Mouse (Mus musculus): Measurements from ENCODE around the gene Upk3b. TPM values are rescaled to one million over a fixed set of nuclear protein-coding genes. Genes with fewer than 3 reads are reported as not detected.
"Not testable (repeated sequence)": the region's sequence is repeated elsewhere in the genome, so short reads cannot be mapped to it uniquely, and the experiment has no call there.

Gene Upk3b
- total RNA-seq, 2 experiments from 2014 or later = not detected

DNA sequence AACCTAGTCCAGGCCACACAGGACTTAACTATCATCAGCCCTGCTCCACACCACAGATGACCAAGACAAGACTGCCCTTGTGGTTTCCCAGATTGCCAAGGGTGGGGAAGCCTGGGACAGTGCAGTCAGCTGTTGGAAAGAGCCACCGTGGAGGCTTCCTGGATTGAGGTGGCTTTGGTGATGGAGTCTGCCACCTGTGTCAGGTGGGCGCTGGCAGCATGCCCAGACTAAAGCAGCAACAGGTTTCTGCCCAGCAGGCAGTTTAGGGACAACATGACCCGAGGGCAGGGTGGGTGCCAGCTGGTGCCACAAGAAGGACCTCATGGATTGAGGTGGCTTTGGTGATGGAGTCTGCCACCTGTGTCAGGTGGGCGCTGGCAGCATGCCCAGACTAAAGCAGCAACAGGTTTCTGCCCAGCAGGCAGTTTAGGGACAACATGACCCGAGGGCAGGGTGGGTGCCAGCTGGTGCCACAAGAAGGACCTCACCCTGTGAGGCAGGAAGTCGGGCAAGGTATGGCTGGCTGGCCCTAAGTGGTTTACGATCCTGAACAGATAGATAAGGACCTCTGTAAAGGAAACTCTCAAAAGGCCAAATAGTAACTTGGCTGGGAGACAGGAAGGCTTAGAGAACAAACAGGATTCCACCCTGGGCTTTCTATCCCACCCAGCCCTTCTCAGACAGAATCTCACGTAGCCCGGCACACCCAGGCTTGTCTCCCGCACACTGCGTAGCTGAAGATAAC, 28.3 kb downstream of the Upk3b start:
- intact Hi-C loops (cut with DNase I); DNase-seq (ENCODE audit: low spot score in 2 of 2): not testable (repeated sequence)

DNA sequence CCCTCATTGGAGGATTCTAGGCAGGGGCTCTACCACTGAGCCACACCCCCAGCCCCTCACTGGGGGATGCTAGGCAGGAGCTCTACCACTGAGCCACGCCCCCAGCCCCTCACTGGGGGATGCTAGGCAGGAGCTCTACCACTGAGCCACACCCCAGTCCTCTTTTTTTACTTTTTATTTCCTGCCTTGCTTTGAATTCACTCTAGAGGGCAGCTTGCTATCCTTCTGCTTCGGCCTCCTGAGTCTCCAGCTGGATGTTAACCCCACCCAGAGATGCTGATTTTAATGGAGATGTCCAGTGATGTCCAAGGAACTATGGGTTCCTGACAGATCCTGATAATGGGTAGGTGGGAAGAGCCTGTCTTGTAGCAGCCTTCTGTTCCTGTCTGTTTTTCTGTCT, 31.1 kb downstream of the Upk3b start:
- no peak for DNase-seq (ENCODE audit: low spot score in 2 of 2)
- intact Hi-C loops (cut with DNase I) = no loop called here

DNA sequence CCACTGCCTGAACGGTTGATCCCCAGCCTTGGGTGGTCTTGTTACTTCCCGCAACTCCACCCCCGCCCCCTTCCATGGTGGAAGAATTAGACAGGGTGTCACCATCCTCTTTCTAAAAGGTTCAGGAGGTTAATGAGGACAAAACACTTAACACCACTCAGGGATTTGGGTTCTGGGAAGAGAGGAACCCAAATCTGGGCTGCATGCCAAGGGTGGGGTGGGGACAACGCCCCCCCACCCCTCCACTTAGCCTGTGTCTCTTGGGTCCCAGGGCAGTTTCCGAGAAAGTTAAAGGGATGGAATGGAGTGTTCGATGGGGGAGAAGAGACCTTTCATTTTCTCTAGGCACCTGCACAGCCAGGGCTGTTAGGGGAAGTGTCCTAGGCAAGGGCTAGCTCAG, 34.8 kb downstream of the Upk3b start:
- intact Hi-C loops (cut with DNase I) = no loop called here
- no peak for DNase-seq (ENCODE audit: low spot score in 2 of 2)

DNA sequence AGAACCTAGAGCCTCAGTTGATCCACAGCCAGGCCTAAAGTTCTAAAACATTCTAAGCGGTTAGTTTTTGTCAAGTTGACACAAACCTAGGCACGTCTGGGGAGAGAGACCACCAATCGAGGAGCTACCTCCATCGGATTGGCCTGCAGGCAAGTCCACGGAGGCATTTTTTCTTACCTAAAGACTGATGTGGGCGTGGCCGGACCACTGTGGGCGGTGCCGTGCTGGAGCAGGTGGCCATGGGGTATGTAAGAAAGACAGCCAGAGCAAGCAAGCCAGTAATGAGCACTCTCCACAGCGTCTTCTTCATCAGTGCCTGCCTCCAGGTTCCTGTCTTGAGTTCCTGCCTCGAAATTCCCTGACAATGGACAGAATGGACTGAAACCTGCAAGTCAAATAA, 35.2 kb downstream of the Upk3b start:
- no peak for DNase-seq (ENCODE audit: low spot score in 2 of 2)
- intact Hi-C loops (cut with DNase I) = no loop called here

DNA sequence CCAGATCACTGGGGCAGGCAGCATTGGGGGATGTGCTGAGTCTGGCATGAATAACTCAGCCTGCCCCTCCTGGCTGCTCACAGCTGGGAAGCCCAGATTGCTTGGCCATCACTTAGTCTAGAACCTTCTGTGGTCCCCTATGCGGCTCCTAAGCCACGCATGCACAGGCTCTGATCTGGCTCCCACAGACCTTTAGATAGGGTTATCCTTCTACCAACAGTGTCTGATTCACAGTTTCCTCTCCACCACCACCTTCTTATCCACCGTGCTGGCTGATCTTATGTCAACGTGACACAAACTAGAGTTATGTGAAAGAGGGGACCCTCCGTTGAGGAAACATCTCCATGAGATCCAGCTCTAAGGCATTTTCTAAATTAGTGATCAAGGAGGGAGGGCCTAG, 36.8 kb downstream of the Upk3b start:
- intact Hi-C loops (cut with DNase I) = no loop called here

DNA sequence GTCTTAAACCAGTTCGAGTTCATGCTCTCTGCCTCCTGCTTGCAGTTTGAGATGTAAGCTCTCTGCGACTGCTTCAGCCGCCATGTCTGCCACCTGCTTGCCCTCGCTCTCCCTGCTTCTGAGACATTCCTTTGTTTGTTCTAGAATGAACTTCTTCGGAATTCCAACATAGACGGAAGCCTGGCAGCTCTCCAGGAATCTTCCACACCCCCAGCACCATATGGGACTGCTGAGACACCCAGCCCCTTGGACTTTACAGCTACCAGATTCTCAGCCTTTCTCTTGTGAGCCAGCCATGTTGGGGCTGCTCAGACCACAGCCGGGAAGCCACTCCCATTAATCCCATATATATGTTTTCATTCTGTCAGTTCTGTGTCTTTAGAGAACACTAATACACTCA, 38.0 kb downstream of the Upk3b start:
- peak; percentile 16 to 50 for DNase-seq (ENCODE audit: low spot score in 2 of 2)
- intact Hi-C loops (cut with DNase I) = no loop called here

More for the DNA sequence above, 36.8 kb downstream of the Upk3b start:
- no peak for DNase-seq (ENCODE audit: low spot score in 2 of 2)

DNA sequence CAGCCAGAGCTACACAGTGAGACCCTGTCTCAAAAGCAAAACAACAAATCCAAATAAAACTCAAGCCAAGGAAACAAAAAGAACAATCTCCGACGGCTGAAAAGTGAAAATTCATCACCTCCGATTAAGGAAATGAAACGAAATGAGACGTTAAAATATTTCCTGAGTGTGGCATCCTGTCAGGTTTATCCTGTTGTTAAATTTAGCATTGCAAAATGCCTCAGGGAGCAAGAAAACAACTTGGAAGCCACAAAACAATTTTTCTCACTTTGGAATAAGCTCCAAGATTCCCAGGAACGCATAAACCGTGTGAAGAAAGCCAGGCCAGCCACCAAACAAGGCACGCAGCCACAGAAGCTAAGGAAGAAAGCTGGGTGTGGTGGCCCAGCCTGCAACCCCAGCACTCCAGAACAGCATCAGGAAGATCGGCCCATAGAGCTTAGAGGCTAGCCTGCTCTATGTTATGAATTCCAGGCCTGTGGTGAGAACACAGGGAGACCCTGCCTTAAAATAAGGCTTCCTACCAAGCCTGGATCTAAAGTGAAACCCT, 38.8 kb downstream of the Upk3b start:
- intact Hi-C loops (cut with DNase I) = no loop called here
- DNase-seq (ENCODE audit: low spot score in 2 of 2) = no peak

DNA sequence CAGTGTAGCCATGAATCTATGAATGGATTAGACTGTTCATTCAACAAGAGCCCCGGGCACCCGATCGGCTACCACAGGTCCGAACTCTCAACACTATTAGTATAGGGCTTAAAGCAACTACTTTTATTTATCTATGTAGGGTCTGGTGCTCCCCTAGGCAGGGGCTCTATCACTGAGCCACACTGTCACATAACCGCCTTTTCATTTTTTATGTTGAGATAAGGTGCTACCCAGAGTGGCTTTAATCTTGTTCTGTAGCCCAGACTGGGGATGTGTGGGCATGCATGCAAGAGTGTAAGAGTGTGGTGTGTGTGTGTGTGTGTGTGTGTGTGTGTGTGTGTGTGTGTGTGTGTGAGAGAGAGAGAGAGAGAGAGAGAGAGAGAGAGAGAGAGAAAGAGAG, 39.8 kb downstream of the Upk3b start:
- no peak for DNase-seq (ENCODE audit: low spot score in 2 of 2)
- intact Hi-C loops (cut with DNase I) = no loop called here

DNA sequence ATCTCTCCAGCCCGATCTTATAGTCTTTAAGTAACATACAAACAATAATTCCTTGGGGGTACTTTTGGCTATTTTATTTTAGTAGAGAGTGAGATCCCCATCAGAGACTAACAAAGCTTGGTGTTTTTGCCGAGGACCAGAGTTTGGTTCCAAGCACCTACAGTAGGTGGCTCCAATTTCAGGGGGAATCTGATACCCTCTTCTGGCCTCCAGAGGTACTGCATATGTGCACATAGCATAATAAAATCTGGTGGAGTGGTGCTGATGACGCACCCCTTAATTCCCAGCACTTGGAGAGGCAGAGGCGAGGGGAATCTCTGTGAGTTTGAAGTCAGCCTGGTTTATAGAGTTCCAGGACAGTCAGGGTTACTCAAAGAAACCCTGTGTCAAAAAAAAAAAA, 44.0 kb downstream of the Upk3b start:
- intact Hi-C loops (cut with DNase I) = no loop called here
- DNase-seq (ENCODE audit: low spot score in 2 of 2) = no peak

DNA sequence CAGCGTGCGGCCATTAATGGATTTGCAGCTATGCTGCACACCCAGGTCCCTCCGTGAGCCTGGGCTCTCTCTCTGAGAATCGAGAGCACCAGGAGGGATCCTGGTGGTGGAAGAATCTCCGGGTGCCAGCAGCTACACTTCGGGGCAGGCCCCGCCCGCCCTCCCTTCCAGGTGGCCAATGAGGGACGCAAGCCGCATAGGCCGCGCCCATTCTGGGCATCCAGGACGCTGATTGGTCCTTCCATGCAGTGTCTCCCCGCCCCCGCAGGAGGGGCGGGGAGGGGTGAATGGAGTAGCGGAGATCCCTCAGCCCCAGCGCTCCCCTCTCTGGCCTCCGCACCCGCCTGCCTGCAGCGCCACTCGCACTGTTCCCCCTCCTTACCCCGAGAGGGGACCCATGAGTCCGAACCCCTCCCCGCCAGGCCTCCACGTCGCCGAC, 45.4 kb downstream of the Upk3b start, which contains the start of gene Rasa4:
Gene Rasa4, plus strand, starts transcription at position 248 of the 439 bp plus-strand sequence.
- DNase-seq (ENCODE audit: low spot score in 2 of 2) = peak; percentile 90 to 96
- intact Hi-C loops (cut with DNase I) = no loop called here

DNA sequence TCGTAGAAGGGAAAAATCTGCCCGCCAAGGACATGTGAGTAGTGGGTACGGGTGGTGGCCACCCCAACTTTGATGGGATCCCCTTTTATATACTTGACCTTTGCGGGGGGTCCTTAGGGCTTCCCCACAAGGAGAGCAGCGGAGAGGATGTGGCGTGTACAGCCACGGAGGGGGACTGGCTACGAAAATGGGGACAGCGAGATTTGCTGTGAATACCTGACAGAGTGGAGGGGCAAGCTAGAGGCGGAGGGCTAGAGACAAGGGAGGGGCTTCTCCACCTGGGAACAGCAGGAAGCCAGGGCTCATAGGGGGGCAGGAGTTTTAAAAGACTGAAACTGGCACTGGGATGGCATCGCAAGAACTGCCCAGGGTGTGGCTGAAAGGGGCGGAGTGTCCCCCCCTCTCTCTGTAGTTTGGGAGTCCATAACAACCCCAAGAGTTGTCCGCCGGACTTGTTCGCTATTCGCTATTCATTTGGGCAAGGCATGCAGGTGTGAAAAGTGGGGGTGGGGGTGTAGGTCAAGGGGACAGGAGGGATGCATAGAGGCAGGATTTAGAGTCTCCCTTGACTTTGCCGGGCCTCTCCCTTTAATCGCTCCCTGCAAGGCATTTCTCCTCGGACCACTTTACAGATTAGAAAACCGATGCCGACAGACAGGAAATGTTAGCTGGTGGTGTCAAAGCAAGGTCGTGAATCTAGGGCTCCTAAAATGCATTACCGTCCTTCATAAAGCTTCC, 46.0 kb downstream of the Upk3b start:
- intact Hi-C loops (cut with DNase I) = no loop called here
- DNase-seq (ENCODE audit: low spot score in 2 of 2) = no peak

DNA sequence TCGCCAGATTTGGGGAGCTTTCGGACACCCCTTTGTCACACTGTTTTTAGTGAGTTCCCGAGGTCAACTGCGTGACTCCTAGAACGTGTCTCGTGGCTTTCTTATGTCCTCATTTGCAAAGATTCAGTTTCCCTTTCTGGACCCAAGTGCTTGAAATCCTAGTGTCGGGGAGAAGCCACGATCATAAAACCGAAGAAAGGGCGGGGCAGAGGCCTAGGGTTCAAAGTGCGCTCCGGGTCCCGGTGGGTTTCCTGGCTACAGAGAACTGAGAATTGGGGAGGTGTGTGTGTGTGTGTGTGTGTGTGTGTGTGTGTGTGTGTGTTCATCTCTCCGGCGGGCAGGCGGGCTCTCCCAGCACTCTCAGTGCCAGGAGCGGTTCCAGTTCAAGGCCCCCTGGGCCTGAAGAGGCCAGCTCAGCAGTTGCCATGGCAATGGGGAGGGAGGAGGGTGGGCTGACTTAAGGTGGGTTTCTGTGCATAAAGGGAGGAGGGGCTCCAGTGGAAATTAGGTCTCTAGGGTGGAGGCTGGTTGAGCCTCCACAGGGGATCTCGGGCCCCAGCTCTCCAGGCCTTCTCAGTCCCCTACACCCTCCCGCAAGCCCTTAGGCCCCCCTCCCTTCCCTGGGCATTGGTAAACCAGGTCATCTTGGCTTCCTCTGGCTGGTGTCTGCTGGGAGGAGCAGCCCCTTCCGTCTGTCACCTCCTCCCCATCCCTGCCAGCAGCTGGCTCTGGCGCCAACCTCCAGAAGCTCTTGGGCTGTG, 46.8 kb downstream of the Upk3b start:
- intact Hi-C loops (cut with DNase I) = no loop called here
- no peak for DNase-seq (ENCODE audit: low spot score in 2 of 2)

DNA sequence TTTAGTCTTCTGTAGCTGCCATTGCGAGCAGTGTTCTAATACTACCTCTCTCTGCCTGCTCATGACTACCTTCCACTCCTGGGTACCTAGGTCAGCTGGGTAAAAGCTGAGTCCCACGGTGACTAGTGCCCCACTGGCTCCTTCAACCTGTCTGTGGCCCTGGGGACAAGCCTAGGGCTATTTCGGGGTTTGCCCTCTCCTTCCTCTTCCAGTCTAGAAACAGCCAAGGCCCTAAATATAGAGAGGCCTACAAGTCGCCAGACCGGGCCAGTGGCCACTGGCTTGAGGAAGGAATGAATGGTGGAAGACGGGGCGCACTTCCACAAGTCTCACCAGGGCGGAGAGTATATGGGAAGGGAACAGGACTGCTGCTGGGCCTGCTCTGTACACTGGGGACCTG, 48.0 kb downstream of the Upk3b start:
- intact Hi-C loops (cut with DNase I) = no loop called here
- no peak for DNase-seq (ENCODE audit: low spot score in 2 of 2)

DNA sequence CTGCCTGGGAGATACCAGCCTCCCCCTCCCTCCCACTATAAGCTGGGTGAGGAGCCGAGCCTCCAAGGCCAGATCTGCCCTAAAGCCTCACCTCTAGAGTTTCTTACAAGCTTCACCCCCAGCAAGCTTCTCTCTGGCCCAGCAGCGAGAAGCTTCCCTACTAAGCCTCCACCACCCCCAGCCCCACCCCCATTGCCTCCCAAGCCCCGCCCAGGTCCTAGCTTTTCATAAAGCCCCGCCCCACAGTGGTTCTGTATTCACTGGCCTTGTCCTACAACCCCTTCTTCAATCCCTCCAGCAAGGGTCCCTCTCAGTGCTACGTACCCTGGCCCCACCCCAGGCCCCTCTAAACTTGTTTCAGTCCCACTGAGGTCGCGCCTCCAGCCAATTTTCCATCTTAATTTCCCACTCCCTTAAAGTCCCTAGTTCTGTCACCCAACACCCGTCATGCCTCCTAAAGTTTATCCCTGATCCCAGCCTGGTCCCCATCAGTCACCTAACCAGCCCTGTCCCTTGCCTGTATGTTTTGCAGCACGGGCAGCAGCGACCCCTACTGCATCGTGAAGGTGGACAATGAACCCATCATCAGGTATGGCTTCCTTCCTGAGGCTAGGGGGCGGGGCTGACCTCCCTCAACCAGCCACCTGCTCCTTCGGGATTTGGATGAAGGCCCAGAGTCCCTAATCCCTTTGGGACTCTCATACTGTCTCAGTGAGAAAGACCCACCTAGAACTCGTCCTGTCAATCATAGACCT, 50.7 kb downstream of the Upk3b start:
- DNase-seq (ENCODE audit: low spot score in 2 of 2) = no peak
- intact Hi-C loops (cut with DNase I) = no loop called here

DNA sequence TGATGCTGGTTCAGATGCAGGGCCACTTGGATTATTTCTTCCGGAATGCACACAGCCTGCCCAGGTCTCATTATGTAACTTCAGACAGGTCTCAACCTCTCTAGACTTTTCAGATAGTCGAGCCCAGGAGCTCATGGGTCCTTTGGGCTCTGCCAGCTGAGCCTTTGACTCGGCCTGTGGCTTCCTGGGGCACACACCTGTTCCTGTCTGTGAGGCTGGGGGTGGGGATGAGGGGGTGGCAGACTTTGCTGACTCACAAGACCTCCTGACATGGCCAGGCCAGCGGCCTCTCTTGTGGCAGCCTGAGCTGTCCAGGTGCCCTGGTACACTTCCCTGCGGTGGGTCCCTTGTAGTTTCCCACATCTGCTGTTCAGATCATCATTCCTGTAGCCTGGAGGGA, 53.6 kb downstream of the Upk3b start:
- intact Hi-C loops (cut with DNase I) = loop anchor here (10.0 kb wide), 1 partner anchor 503 kb away; no protein-coding TSS in a partner anchor
- no peak for DNase-seq (ENCODE audit: low spot score in 2 of 2)

DNA sequence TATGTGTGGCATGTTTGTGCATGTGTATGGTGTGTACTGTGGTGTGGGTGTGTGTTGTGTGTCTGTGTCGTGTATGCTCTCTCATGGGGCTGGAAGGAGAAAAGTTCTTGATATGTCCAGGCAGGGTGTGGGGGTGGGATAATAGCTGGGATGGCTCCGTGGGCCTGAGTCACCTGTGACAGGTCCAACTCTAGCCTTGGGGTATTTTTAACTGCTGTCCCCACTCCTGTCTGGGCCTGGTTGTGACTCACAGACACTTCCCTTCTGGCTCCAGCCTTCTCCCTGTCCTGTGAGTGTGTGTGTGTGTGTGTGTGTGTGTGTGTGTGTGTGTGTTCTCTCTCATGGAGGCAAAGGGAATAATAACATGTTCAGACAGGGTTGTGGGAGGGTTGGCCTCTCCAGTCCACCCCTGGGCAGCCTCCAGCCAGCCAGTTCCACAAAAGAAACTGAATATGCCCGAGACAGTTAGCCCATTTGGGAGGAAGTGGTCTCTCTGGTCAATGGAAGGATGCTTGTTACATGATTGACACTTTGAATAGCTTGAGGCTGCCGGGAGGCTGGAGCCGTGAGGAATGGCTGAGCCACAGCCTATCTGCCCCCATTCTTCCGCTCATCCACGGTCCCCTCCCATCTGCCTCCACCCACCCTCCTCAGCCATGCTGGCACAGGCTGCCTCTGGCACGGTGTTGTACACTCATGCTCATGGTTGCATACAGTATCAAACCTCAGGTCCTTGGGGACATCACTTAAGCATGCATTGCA, 56.1 kb downstream of the Upk3b start:
- intact Hi-C loops (cut with DNase I) = loop anchor here (10.0 kb wide), 1 partner anchor 500 kb away; no protein-coding TSS in a partner anchor
- peak in 1 of 2 experiments; percentile 56 for DNase-seq (ENCODE audit: low spot score in 2 of 2)

DNA sequence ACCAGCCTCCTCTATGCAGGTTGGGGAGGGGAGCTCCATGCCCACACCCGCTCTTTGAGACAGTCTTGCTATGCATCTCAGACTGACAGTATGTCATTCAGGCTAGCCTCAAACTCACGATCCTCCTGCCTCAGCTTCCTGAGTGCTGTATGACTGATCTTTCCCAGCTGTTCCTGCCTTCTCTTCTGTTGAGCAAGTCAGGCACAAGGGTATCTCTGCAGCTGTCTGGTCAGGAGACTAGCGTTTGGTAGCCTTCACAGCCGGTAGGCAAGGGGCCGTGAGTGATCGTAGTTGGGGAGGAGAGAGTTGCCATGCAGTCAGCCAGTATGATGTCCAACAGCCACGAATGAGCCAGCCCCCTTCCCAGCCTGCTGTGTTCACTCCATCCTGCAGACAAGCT, 56.8 kb downstream of the Upk3b start:
- DNase-seq (ENCODE audit: low spot score in 2 of 2) = no peak
- intact Hi-C loops (cut with DNase I) = loop anchor here (10.0 kb wide), 1 partner anchor 500 kb away; no protein-coding TSS in a partner anchor

Data from left cerebral cortex, postnatal 25 days (tissue).